Mouse (Mus musculus): ENCODE results near the gene Crim1. TPM values are rescaled to one million over a fixed set of nuclear protein-coding genes. Genes with fewer than 3 reads are reported as not detected.
A peak's percentile ranks its signal among the peaks of the same experiment; 100 is the strongest.

The Crim1 gene
- polyA plus RNA-seq, 2 experiments = 10.5 to 22.9 TPM

DNA sequence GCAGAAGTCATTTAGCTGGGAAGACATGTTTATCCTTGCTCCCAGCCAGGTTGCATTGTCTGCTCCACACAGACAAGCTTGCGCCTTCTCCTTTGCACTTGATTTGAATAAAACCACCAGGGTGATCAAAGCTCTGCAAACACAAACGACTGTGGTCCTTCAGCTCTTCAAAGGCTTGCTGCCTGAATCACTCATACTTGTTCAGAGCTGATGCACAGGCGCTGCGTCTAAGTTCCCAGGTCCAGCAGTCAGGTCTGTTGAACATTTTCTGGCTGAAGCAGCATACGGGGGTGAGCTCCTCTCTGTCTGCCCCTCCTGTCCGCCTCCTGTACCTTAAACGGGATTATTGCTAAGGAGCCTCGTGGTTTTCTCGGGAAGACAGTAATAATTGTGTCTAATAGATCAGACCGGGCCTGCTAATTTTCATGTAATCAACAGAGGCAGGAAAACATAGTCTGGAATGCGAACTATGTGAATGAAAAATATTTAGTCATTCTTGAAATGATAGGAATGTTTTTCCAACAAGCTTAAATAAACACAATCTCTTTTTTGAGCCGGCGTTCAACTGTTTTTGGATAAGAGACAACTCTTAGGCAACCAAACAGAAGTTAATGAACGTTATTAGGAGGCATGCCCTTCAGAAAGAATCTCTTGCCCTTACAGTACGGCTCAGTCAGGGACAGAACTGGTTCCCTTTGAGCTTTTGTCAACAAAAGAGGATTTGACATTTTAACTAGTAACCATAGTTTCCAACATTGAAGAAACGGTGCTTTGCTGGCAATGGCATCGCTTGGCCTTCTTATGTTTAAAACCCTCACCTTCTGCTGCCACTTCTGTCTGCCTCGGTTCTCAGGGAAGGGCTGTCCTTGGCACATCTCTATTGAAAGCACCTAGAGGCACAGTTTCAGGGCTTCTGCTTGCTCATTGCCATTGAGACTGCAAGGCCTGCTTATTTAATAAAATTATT lies 122.6 kb downstream of the Crim1 start:
- Histone ChIP-seq H3K27ac (replicated peaks; ENCODE audit: low read depth, low read length) (no peak overlapping the region), H3K27me3 (ENCODE audit: control insufficient read depth, insufficient read depth, low read length) (no peaks in the 10 kb centered on the region), H3K9me3 (ENCODE audit: control insufficient read depth, low read length) (no peaks in the 10 kb centered on the region), H3K36me3 (ENCODE audit: control insufficient read depth, insufficient read depth, low read length) (peaks cover 8% of the 10 kb centered on the region; the same call in 1 of the 2 replicates), H3K4me2 (replicated peaks; ENCODE audit: low read depth, low read length, severe bottlenecking) (no peak overlapping the region), H3K9ac (ENCODE audit: low read depth, low read length, severe bottlenecking) (no peak overlapping the region), H3K4me1 (ENCODE audit: control insufficient read depth, insufficient read depth, low read length) (0 out of 2 replicates have a peak, but pooled peaks cover 3% of the 10 kb centered on the region), H3K4me3 (replicated peaks; ENCODE audit: low read length) (no peak overlapping the region)
- DNase-seq (ENCODE audit: low spot score) (no peak), ATAC-seq (ENCODE audit: low FRiP score, low read depth) (no peak)
- no peak for TF ChIP-seq POLR2A (IDR thresholded peaks at IDR 0.05; ENCODE audit: borderline replicate concordance, extremely low read depth, insufficient read depth, insufficient read length)
- 50% methylated on average over 18 of the region's 18 CpGs for WGBS

DNA sequence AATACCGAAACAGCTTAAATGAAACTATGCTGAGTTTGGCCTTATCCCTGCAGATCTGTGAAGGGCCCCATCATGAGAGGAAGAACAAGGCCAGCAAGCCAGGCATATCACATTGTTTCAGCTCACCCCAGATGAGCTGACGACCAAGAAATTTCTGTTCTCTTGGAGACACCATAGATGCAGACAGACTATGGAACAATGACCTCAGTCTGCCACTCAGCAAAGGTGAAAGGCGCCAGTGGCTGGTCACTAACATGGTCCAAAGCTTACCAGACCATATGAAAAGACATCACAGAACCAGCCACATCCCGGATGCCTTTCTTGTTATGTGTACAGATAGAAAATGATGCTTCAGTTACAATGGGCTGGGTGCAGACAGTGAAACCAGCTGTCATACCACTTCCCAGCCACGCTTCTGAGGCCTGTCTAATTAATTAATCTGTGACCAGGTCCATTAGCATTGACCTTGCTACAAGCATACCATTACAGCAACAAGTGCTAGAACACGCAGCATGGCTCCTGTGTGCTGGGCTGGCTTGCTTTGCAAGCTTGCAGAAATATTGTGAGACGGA lies 125.8 kb downstream of the Crim1 start:
- 0 out of 2 replicates have a peak, but pooled peaks have one; percentile 34 for ATAC-seq (ENCODE audit: low FRiP score, low read depth)
- Histone ChIP-seq H3K4me2 (replicated peaks; ENCODE audit: low read depth, low read length, severe bottlenecking) (no peak overlapping the region), H3K4me1 (ENCODE audit: control insufficient read depth, insufficient read depth, low read length) (peaks cover 8% of the 10 kb centered on the region), H3K27me3 (ENCODE audit: control insufficient read depth, insufficient read depth, low read length) (no peaks in the 10 kb centered on the region), H3K9ac (ENCODE audit: low read depth, low read length, severe bottlenecking) (no peak overlapping the region), H3K27ac (replicated peaks; ENCODE audit: low read depth, low read length) (no peak overlapping the region), H3K4me3 (replicated peaks; ENCODE audit: low read length) (no peak overlapping the region), H3K9me3 (ENCODE audit: control insufficient read depth, low read length) (no peaks in the 10 kb centered on the region), H3K36me3 (ENCODE audit: control insufficient read depth, insufficient read depth, low read length) (no peaks in the 10 kb centered on the region; the same call in none of the 2 replicates)
- TF ChIP-seq POLR2A (IDR thresholded peaks at IDR 0.05; ENCODE audit: borderline replicate concordance, extremely low read depth, insufficient read depth, insufficient read length) = no peak
- no peak for DNase-seq (ENCODE audit: low spot score)
- WGBS = 83% methylated on average over 7 of the region's 7 CpGs

DNA sequence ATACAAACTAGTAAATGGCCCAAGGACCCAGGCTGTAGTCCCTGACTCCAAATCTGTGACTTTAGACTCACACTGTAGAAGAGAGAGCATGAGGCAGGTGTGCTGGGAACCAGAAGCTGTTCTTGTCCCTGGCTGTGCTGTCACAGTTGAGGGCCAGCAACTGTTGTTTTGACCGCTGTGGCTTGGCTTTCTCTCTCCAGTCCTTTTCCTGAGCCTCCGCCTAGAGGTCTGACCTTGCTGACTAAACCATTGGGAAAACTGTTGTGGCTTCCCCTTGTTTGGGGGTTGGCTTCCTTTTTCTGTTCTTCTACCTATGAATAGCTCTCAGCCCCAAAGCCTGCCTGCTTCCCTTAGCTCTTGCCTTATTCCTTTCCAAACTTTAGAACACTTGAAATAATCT lies 126.3 kb downstream of the Crim1 start:
- Histone ChIP-seq H3K36me3 (ENCODE audit: control insufficient read depth, insufficient read depth, low read length) (peaks cover under 1% of the 10 kb centered on the region), H3K4me2 (replicated peaks; ENCODE audit: low read depth, low read length, severe bottlenecking) (no peak overlapping the region), H3K4me3 (replicated peaks; ENCODE audit: low read length) (no peak overlapping the region), H3K9ac (ENCODE audit: low read depth, low read length, severe bottlenecking) (no peak overlapping the region), H3K4me1 (ENCODE audit: control insufficient read depth, insufficient read depth, low read length) (peaks cover 8% of the 10 kb centered on the region), H3K27ac (replicated peaks; ENCODE audit: low read depth, low read length) (no peak overlapping the region), H3K9me3 (ENCODE audit: control insufficient read depth, low read length) (no peaks in the 10 kb centered on the region), H3K27me3 (ENCODE audit: control insufficient read depth, insufficient read depth, low read length) (no peaks in the 10 kb centered on the region)
- no peak for DNase-seq (ENCODE audit: low spot score)
- WGBS = 78% methylated on average over 2 of the region's 2 CpGs
- TF ChIP-seq POLR2A (IDR thresholded peaks at IDR 0.05; ENCODE audit: borderline replicate concordance, extremely low read depth, insufficient read depth, insufficient read length) = no peak
- ATAC-seq (ENCODE audit: low FRiP score, low read depth) = no peak

DNA sequence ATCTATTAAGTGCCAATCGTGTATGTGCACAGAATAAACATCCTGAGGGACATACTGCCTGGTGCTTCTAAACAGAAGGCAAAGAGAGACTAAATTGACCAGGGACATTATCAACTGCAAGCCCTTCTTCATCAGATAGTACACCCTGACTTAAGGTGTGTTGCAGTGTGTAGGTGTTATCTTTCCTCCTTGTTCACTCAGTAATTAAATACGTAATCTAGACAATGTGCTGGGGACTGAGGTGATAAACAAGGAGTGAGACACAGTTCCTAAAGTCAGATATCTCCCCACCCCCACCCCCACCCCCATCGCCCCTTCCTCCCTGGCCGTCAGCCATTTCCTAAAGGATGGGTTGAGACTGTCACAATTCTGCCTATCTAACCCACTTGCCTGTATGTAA lies 127.1 kb downstream of the Crim1 start:
- WGBS = 74% methylated on average over 4 of the region's 4 CpGs
- peaks cover 2% of the 10 kb centered on the region for H3K36me3 ChIP-seq (ENCODE audit: control insufficient read depth, insufficient read depth, low read length)
- H3K4me1 ChIP-seq (ENCODE audit: control insufficient read depth, insufficient read depth, low read length) = peaks cover 8% of the 10 kb centered on the region
- no peak overlapping the region for H3K9ac ChIP-seq (ENCODE audit: low read depth, low read length, severe bottlenecking)
- no peak overlapping the region for H3K27ac ChIP-seq (replicated peaks; ENCODE audit: low read depth, low read length)
- TF ChIP-seq POLR2A (IDR thresholded peaks at IDR 0.05; ENCODE audit: borderline replicate concordance, extremely low read depth, insufficient read depth, insufficient read length) = no peak
- H3K9me3 ChIP-seq (ENCODE audit: control insufficient read depth, low read length) = no peaks in the 10 kb centered on the region
- DNase-seq (ENCODE audit: low spot score) = no peak
- ATAC-seq (ENCODE audit: low FRiP score, low read depth) = no peak
- no peak overlapping the region for H3K4me2 ChIP-seq (replicated peaks; ENCODE audit: low read depth, low read length, severe bottlenecking)
- no peaks in the 10 kb centered on the region for H3K27me3 ChIP-seq (ENCODE audit: control insufficient read depth, insufficient read depth, low read length)
- H3K4me3 ChIP-seq (replicated peaks; ENCODE audit: low read length) = no peak overlapping the region

DNA sequence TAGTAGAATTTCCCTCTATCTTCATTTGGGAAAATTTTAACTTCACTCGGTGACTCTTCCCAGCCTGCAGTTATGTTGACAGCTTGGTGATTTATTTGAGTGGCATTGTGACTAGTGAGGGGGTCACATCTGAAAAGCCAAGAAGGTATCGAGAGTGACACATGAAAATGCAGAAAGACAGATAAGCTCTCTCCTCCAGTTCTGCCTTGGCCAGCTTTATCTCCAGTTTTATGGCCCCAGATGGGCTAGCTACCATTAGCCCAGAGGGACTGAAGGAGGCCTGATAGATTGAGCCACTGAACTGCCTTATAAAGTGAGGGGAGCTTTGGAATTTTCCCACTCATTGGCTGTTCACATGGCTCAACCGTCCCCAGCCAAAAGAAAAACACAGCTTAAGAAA lies 128.2 kb downstream of the Crim1 start:
- H3K4me1 ChIP-seq (ENCODE audit: control insufficient read depth, insufficient read depth, low read length) = peaks cover 5% of the 10 kb centered on the region
- no peak overlapping the region for H3K4me2 ChIP-seq (replicated peaks; ENCODE audit: low read depth, low read length, severe bottlenecking)
- H3K9ac ChIP-seq (ENCODE audit: low read depth, low read length, severe bottlenecking) = no peak overlapping the region
- H3K27ac ChIP-seq (replicated peaks; ENCODE audit: low read depth, low read length) = no peak overlapping the region
- DNase-seq (ENCODE audit: low spot score) (no peak), ATAC-seq (ENCODE audit: low FRiP score, low read depth) (no peak)
- no peak for TF ChIP-seq POLR2A (IDR thresholded peaks at IDR 0.05; ENCODE audit: borderline replicate concordance, extremely low read depth, insufficient read depth, insufficient read length)
- no peaks in the 10 kb centered on the region for H3K9me3 ChIP-seq (ENCODE audit: control insufficient read depth, low read length)
- no peaks in the 10 kb centered on the region for H3K27me3 ChIP-seq (ENCODE audit: control insufficient read depth, insufficient read depth, low read length)
- no peak overlapping the region for H3K4me3 ChIP-seq (replicated peaks; ENCODE audit: low read length)
- WGBS = 19% methylated on average over 3 of the region's 3 CpGs
- peaks cover 2% of the 10 kb centered on the region for H3K36me3 ChIP-seq (ENCODE audit: control insufficient read depth, insufficient read depth, low read length)

Measured in limb, embryonic 14.5 days (tissue).